Mouse (Mus musculus) intestine, embryonic 14.5 days (tissue): ENCODE measurements around the gene Btbd9. TPM values are rescaled to one million over a fixed set of nuclear protein-coding genes. Genes with fewer than 3 reads are reported as not detected.

Source experiments
- ATAC-seq: fragments of 200-750 bp; cut with Nextera tagmentation; replicated peaks from 2 replicates; pipeline ENCODE4 v1.8.0; 2017; ENCODE audit warnings: low read depth, moderate number of reproducible peaks, moderate TSS enrichment, moderate library complexity; ENCODE audit not compliant: low FRiP score, low TSS enrichment
- DNase-seq: peaks from one replicate; pipeline ENCODE4 v3.0.0-alpha.2; 2018; ENCODE audit warnings: low spot score
- H3K27ac ChIP-seq: fragments of 300-500 bp; sonication (generic); 2 replicates; pipeline ENCODE4 v1.5.1; 2014; ENCODE audit warnings: low read depth, mild to moderate bottlenecking, control low read depth
- H3K27me3 ChIP-seq: fragments of 300-500 bp; sonication (generic); replicated peaks from 2 replicates; pipeline ENCODE4 v1.6.1; 2014; ENCODE audit warnings: low read length, control low read depth; ENCODE audit not compliant: control insufficient read depth, insufficient read depth
- H3K36me3 ChIP-seq: fragments of 300-500 bp; sonication (generic); 2 replicates; pipeline ENCODE4 v1.6.1; 2014; ENCODE audit warnings: low read length, control low read depth; ENCODE audit not compliant: control insufficient read depth, insufficient read depth
- H3K4me1 ChIP-seq: fragments of 300-500 bp; sonication (generic); replicated peaks from 2 replicates; pipeline ENCODE4 v1.6.1; 2014; ENCODE audit warnings: low read length, control low read depth, mixed read lengths; ENCODE audit not compliant: control insufficient read depth, insufficient read depth
- H3K4me2 ChIP-seq: fragments of 300-500 bp; sonication (generic); 2 replicates; pipeline ENCODE4 v1.6.1; 2014; ENCODE audit warnings: low read length
- H3K4me3 ChIP-seq: fragments of 300-500 bp; sonication (generic); 2 replicates; pipeline ENCODE4 v1.5.1; 2014; ENCODE audit warnings: low read depth, low read length, control low read depth, mixed read lengths
- H3K9ac ChIP-seq: fragments of 300-500 bp; sonication (generic); 2 replicates; pipeline ENCODE4 v1.6.1; 2014; ENCODE audit warnings: mild to moderate bottlenecking, low read length
- H3K9me3 ChIP-seq: fragments of 300-500 bp; sonication (generic); 2 replicates; pipeline ENCODE4 v1.6.1; 2016; ENCODE audit warnings: low read length, control low read depth; ENCODE audit not compliant: control insufficient read depth
- WGBS: fragments of 180-500 bp; shearing (Covaris S2); extraction: QIAGEN DNeasy Blood & Tissue Kit; methylation state at CpG from one replicate; pipeline ENCODE4 v1.1.7; 2014; 5-methylcytosine and 5-hydroxymethylcytosine counted together
- polyA plus RNA-seq: library from polyadenylated mRNA; unstranded; fragments of >200 nt; fragmentation: Nextera tagmentation; extraction: Ambion mirVana; gene quantifications from 2 replicates; pipeline ENCODE4 v1.2.1, GENCODE M21; 2014

Btbd9 gene
- polyA plus RNA-seq, 1 experiment from 2014 or later: 53.7 TPM

- DNase-seq: peak; percentile 60
- Histone ChIP-seq H3K4me3 (no peak overlapping the region), H3K9ac (no peak overlapping the region), H3K27me3 (no peaks in the 10 kb centered on the region), H3K27ac (no peak overlapping the region), H3K4me2 (no peak overlapping the region), H3K9me3 (no peaks in the 10 kb centered on the region), H3K36me3 (peaks cover 23% of the 10 kb centered on the region), H3K4me1 (no peaks in the 10 kb centered on the region)
- ATAC-seq: no peak; the same call in 1 of the 2 replicates
- WGBS: 57% methylated on average over 17 of the region's 17 CpGs
Observed at GRCm38 (mm10) chr17:30590417-30591198, 14.3 kb upstream of the Btbd9 start.

DNA sequence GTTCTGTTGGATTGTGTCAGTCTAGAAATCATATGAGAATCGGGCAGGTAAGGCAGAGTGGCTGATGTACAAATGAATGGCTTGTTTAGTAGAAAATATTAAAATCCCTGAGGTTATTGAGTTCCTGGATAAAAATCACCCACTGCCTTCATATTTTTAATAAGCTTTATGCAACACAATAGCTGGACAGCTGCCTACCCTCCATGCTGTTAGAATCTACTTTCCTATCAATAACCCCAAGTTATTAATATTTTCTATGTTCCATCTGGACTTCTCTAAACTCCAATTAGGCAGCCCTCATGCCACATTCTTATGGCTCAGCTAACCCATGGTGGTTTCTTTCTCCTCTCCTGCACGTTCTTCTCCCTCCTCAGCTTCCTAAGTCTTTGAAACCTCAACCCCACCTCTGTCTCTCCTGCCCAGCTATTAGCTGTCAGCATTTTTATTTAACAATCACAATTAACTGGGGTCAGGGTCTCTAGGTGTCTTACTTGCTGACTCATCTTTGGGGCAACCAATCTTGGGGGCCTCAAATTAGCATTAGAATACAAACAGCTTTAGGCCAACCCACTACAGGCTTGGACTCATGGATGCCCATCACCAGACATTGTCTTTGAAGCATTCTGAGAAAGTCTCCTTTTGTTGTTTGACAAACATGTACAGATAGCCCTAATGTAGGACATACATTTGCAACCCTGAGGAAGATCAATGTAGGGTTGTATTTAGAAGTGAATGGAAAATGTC is 7.1 kb upstream of the Btbd9 start:
- no peaks in the 10 kb centered on the region for H3K4me1 ChIP-seq
- no peak for ATAC-seq
- H3K4me3 ChIP-seq: no peak overlapping the region
- H3K9ac ChIP-seq: no peak overlapping the region
- H3K36me3 ChIP-seq: no peaks in the 10 kb centered on the region
- WGBS: 72% methylated on average over 2 of the region's 2 CpGs
- H3K27ac ChIP-seq: no peak overlapping the region
- H3K9me3 ChIP-seq: no peaks in the 10 kb centered on the region
- no peak for DNase-seq
- no peak overlapping the region for H3K4me2 ChIP-seq
- no peaks in the 10 kb centered on the region for H3K27me3 ChIP-seq

DNA sequence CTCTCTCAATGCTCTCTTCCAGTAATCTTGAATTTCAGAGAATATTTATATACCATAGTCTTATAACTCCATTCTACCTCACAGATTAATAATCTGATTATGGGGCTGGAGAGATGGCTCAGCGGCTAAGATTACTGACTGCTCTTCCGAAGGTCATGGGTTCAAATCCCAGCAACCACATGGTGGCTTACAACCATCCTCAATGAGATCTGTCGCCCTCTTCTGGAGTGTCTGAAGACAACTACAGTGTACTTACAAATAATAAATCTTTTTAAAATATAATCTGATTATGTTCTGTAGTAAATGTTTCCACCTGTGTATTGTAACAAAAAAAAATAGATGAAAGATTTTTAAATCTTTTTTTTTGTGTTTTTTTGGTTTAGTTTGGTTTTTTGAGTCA is 6.0 kb upstream of the Btbd9 start:
- 83% methylated on average over 3 of the region's 3 CpGs for WGBS

GRCm38 (mm10) chr17:30581201-30581600 is 4.9 kb upstream of the Btbd9 start:
- Histone ChIP-seq H3K27ac (no peak overlapping the region), H3K4me2 (no peak overlapping the region), H3K9me3 (no peaks in the 10 kb centered on the region), H3K4me3 (no peak overlapping the region), H3K4me1 (peaks cover 6% of the 10 kb centered on the region; the same call in 1 of the 2 replicates), H3K27me3 (no peaks in the 10 kb centered on the region), H3K36me3 (no peaks in the 10 kb centered on the region), H3K9ac (no peak overlapping the region)
- DNase-seq (no peak), ATAC-seq (no peak)
- WGBS: 87% methylated on average over 6 of the region's 6 CpGs

More for the DNA sequence above, 6.0 kb upstream of the Btbd9 start:
- H3K27me3 ChIP-seq: no peaks in the 10 kb centered on the region
- H3K36me3 ChIP-seq: no peaks in the 10 kb centered on the region
- H3K9me3 ChIP-seq: no peaks in the 10 kb centered on the region
- no peak for DNase-seq
- no peak overlapping the region for H3K9ac ChIP-seq
- H3K4me2 ChIP-seq: no peak overlapping the region
- no peak for ATAC-seq
- no peak overlapping the region for H3K4me3 ChIP-seq
- no peak overlapping the region for H3K27ac ChIP-seq
- 0 out of 2 replicates have a peak, but pooled peaks cover under 1% of the 10 kb centered on the region for H3K4me1 ChIP-seq

DNA sequence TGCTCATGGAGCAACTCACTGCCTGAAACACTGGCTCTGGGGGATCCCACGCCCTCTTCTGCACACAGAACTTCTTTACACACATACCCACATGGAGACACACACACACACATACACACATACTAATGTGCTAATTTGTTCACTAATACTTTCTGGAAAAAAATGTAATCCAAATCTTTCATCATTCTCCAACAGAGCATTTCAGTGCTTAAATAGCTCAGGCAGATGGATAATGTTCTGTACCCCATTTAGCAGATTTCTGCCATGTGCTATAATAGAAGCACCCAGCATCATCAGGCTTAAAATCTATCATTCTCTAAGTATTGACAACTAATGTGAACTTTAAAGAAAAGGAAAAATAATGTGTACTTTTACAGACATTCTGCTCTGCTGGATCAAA is 4.5 kb upstream of the Btbd9 start:
- H3K9ac ChIP-seq: no peak overlapping the region
- H3K4me2 ChIP-seq: no peak overlapping the region
- H3K27me3 ChIP-seq: no peaks in the 10 kb centered on the region
- 56% methylated on average over 1 of the region's 1 CpGs for WGBS
- no peak for ATAC-seq
- no peak overlapping the region for H3K4me3 ChIP-seq
- H3K36me3 ChIP-seq: no peaks in the 10 kb centered on the region
- H3K27ac ChIP-seq: no peak overlapping the region
- H3K9me3 ChIP-seq: no peaks in the 10 kb centered on the region
- DNase-seq: no peak
- H3K4me1 ChIP-seq: peaks cover 6% of the 10 kb centered on the region; the same call in 1 of the 2 replicates

- Histone ChIP-seq H3K36me3 (no peaks in the 10 kb centered on the region), H3K4me1 (peaks cover 21% of the 10 kb centered on the region), H3K9ac (peak overlapping the region; percentile 66), H3K4me3 (peak overlapping the region; percentile 68), H3K9me3 (no peaks in the 10 kb centered on the region), H3K4me2 (peak overlapping the region; percentile 84), H3K27me3 (no peaks in the 10 kb centered on the region), H3K27ac (peak overlapping the region; percentile 88; the same call in 1 of the 2 replicates)
- WGBS: 53% methylated on average over 12 of the region's 12 CpGs
- ATAC-seq (no peak), DNase-seq (no peak)
Observed at GRCm38 (mm10) chr17:30576946-30577345, 658 bp upstream of the Btbd9 start.

- peaks cover 25% of the 10 kb centered on the region for H3K4me1 ChIP-seq
- ATAC-seq (peak; percentile 24; the same call in 1 of the 2 replicates), DNase-seq (peak; percentile 83)
- peak overlapping the region; percentile 84 for H3K4me2 ChIP-seq
- no peaks in the 10 kb centered on the region for H3K27me3 ChIP-seq
- no peaks in the 10 kb centered on the region for H3K36me3 ChIP-seq
- WGBS: 6% methylated on average over 35 of the region's 35 CpGs
- peak overlapping the region; percentile 88; the same call in 1 of the 2 replicates for H3K27ac ChIP-seq
- H3K9ac ChIP-seq: peak overlapping the region; percentile 66
- H3K4me3 ChIP-seq: peak overlapping the region; percentile 68
- no peaks in the 10 kb centered on the region for H3K9me3 ChIP-seq
Observed at GRCm38 (mm10) chr17:30575121-30575904, 975 bp downstream of the Btbd9 start.

GRCm38 (mm10) chr17:30574783-30575075 is 1.6 kb downstream of the Btbd9 start:
- Histone ChIP-seq H3K4me3 (peak overlapping the region; percentile 68; the same call in 1 of the 2 replicates), H3K9ac (no peak overlapping the region), H3K36me3 (no peaks in the 10 kb centered on the region), H3K27ac (no peak overlapping the region), H3K9me3 (no peaks in the 10 kb centered on the region), H3K27me3 (no peaks in the 10 kb centered on the region), H3K4me2 (peak overlapping the region; percentile 84), H3K4me1 (peaks cover 25% of the 10 kb centered on the region)
- DNase-seq: no peak
- 71% methylated on average over 8 of the region's 8 CpGs for WGBS
- ATAC-seq: no peak
